8 mouse cellular contexts compared by ENCODE assay signal in genomic region chr14:60486278-60486935, GRCm38 (mm10).
DNase-seq lines count a peak whose midpoint lies in the region; ATAC-seq lines count a peak whose summit lies in the region.

No protein-coding gene starts in this region.

- H3K9ac ChIP-seq in heart, embryonic 14.5 days (ENCODE audit: low read length) = no peak overlapping the region
- no peak overlapping the region for H3K9ac ChIP-seq in forebrain, embryonic 12.5 days
- H3K9ac ChIP-seq in neural tube, embryonic 12.5 days = no peak overlapping the region

- H3K4me1 ChIP-seq in heart, embryonic 14.5 days (ENCODE audit: control insufficient read depth in 2 of 2, insufficient read depth in 2 of 2, low read length in 2 of 2) = peaks cover 4 to 5% of the 10 kb centered on the region in 2 experiments; a peak in 2 of 4 replicates
- peaks cover 25% of the 10 kb centered on the region for H3K4me1 ChIP-seq in forebrain, embryonic 12.5 days
- peaks cover 18% of the 10 kb centered on the region for H3K4me1 ChIP-seq in neural tube, embryonic 12.5 days

- peak overlapping the region in 1 of 2 experiments; percentile 39; a peak in 1 of 4 replicates for H3K4me3 ChIP-seq in heart, embryonic 14.5 days (ENCODE audit: control insufficient read depth in 1 of 2, insufficient read depth in 1 of 2, low read depth in 1 of 2, low read length in 2 of 2)
- H3K4me3 ChIP-seq in forebrain, embryonic 12.5 days (replicated peaks) = peak overlapping the region; percentile 43
- no peak overlapping the region for H3K4me3 ChIP-seq in neural tube, embryonic 12.5 days

- ATAC-seq in heart, embryonic 14.5 days (ENCODE audit: insufficient number of reproducible peaks, insufficient read depth, low FRiP score, low read depth) = no peak
- peak; percentile 44; the same call in 1 of the 2 replicates for ATAC-seq in forebrain, embryonic 12.5 days (ENCODE audit: low FRiP score)
- no peak for ATAC-seq in neural tube, embryonic 12.5 days (ENCODE audit: low FRiP score, low read depth)
- no peak for ATAC-seq in megakaryocyte, adult 5-6 weeks (ENCODE audit: poor library complexity, severe bottlenecking)

- H3K36me3 ChIP-seq in heart, embryonic 14.5 days (ENCODE audit: control insufficient read depth, insufficient read depth, low read length) = no peaks in the 10 kb centered on the region
- H3K36me3 ChIP-seq in forebrain, embryonic 12.5 days (replicated peaks) = no peaks in the 10 kb centered on the region
- no peaks in the 10 kb centered on the region for H3K36me3 ChIP-seq in neural tube, embryonic 12.5 days

- H3K27ac ChIP-seq in heart, embryonic 14.5 days (replicated peaks in 1 of 2; ENCODE audit: control insufficient read depth in 1 of 2, insufficient read depth in 1 of 2, low read depth in 2 of 2, low read length in 2 of 2) = no peak overlapping the region
- 0 out of 2 replicates have a peak overlapping the region, but pooled peaks have one; percentile 20 for H3K27ac ChIP-seq in forebrain, embryonic 12.5 days
- no peak overlapping the region for H3K27ac ChIP-seq in neural tube, embryonic 12.5 days

- H3K9me3 ChIP-seq in heart, embryonic 14.5 days (ENCODE audit: control insufficient read depth, low read length) = peaks cover 3% of the 10 kb centered on the region; the same call in 1 of the 2 replicates
- H3K9me3 ChIP-seq in forebrain, embryonic 12.5 days = no peaks in the 10 kb centered on the region
- peaks cover 3% of the 10 kb centered on the region; the same call in 1 of the 2 replicates for H3K9me3 ChIP-seq in neural tube, embryonic 12.5 days

- WGBS in heart, embryonic 14.5 days = 6% methylated on average over 9 of the region's 9 CpGs
- WGBS in forebrain, embryonic 12.5 days = 3% methylated on average over 9 of the region's 9 CpGs
- WGBS in neural tube, embryonic 12.5 days = 3% methylated on average over 9 of the region's 9 CpGs

- peak overlapping the region; percentile 77 for H3K4me2 ChIP-seq in heart, embryonic 14.5 days (ENCODE audit: low read length)
- H3K4me2 ChIP-seq in forebrain, embryonic 12.5 days = peak overlapping the region; percentile 88
- H3K4me2 ChIP-seq in neural tube, embryonic 12.5 days (replicated peaks) = peak overlapping the region; percentile 71

- intact Hi-C loops in heart, postnatal 14 days (cut with DNase I) = no loop called here

- no peak for DNase-seq in heart, postnatal 14 days
- DNase-seq in kidney, postnatal 36 days = peak; percentile 28 to 39
- no peak for DNase-seq in T-cell, adult 2 months (ENCODE audit: low spot score)
- DNase-seq in spleen, adult 18-20 months = no peak

- H3K27me3 ChIP-seq in heart, embryonic 14.5 days (ENCODE audit: control insufficient read depth, insufficient read depth, low read length) = peaks cover 17% of the 10 kb centered on the region; the same call in 1 of the 2 replicates
- 0 out of 2 replicates have a peak, but pooled peaks cover 6% of the 10 kb centered on the region for H3K27me3 ChIP-seq in forebrain, embryonic 12.5 days
- H3K27me3 ChIP-seq in neural tube, embryonic 12.5 days (replicated peaks) = no peaks in the 10 kb centered on the region

Comparison
In these comparisons a context has a peak if more than half of its experiments do, and no peak if none do; other contexts are left out.
1. DNase-seq: peak in kidney, postnatal 36 days (2 of 2); none in heart, postnatal 14 days (0 of 2), T-cell, adult 2 months (single experiment) and spleen, adult 18-20 months (0 of 2).
2. Peak in every context shown above with its lines, with median percentiles within 50 percentile points of each other: H3K4me2 ChIP-seq.